21 mouse cellular contexts compared by ENCODE assay signal in the genomic region with DNA sequence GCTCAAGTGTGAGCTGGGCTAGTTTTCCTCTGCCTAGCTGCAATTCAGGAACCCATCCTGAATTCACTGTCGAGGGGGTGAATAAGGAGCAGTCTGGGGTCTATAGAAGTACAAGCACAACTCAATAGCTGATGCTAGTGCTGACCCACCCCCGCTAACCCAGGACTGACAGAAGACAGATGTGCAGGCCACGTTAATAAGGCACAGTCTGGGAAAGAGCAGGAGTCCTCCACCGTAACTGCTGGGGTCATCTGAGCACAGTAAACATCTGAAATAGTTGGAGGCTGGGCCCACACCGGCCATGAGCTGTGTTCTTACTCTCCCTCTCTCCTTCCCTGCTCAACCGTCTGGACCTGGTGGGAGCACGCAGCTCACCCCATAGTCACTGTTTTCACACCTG. TPM values are rescaled to one million over a fixed set of nuclear protein-coding genes. Genes with fewer than 3 reads are reported as not detected.
A peak's percentile ranks its signal among the peaks of the same experiment; 100 is the strongest.
DNase-seq lines count a peak whose midpoint lies in the region; ATAC-seq lines count a peak whose summit lies in the region.
"Had no signal": no experiment of that assay in that cellular context is flagged by ENCODE, and none has a peak within 500 bp of the region (broad histone marks: within the 10 kb centered on the region; RNA-seq: fewer than 3 reads in every experiment).

No protein-coding gene starts in this region.

- peaks cover 68% of the 10 kb centered on the region for H3K4me1 ChIP-seq in hindbrain, embryonic 12.5 days
- peaks cover 78% of the 10 kb centered on the region for H3K4me1 ChIP-seq in hindbrain, embryonic 13.5 days (replicated peaks)
- peaks cover 53% of the 10 kb centered on the region for H3K4me1 ChIP-seq in limb, embryonic 10.5 days

- H3K27me3 ChIP-seq in hindbrain, embryonic 12.5 days, result no peaks in the 10 kb centered on the region
- no peaks in the 10 kb centered on the region for H3K27me3 ChIP-seq in hindbrain, embryonic 13.5 days
- no peaks in the 10 kb centered on the region for H3K27me3 ChIP-seq in limb, embryonic 10.5 days (ENCODE audit: low read depth, poor library complexity, severe bottlenecking)
- H3K27me3 ChIP-seq: liver, embryonic 12.5 days; midbrain, embryonic 12.5 days had no signal

- 0 out of 2 replicates have a peak overlapping the region, but pooled peaks have one; percentile 2 for H3K27ac ChIP-seq in hindbrain, embryonic 12.5 days
- no peak overlapping the region for H3K27ac ChIP-seq in hindbrain, embryonic 13.5 days
- peak overlapping the region; percentile 27; the same call in 1 of the 2 replicates for H3K27ac ChIP-seq in limb, embryonic 10.5 days
- H3K27ac ChIP-seq: heart, embryonic 10.5 days; kidney, postnatal 0 days; liver, embryonic 12.5 days; midbrain, embryonic 12.5 days had no signal

- H3K4me2 ChIP-seq in hindbrain, embryonic 12.5 days (replicated peaks), result no peak overlapping the region
- no peak overlapping the region for H3K4me2 ChIP-seq in hindbrain, embryonic 13.5 days
- H3K4me2 ChIP-seq: liver, embryonic 12.5 days; midbrain, embryonic 12.5 days had no signal

- no peak overlapping the region for H3K4me3 ChIP-seq in hindbrain, embryonic 12.5 days
- H3K4me3 ChIP-seq in hindbrain, embryonic 13.5 days, result no peak overlapping the region
- no peak overlapping the region for H3K4me3 ChIP-seq in limb, embryonic 10.5 days
- H3K4me3 ChIP-seq: heart, embryonic 10.5 days; liver, embryonic 12.5 days; midbrain, embryonic 12.5 days had no signal

- ATAC-seq in hindbrain, embryonic 12.5 days (ENCODE audit: low FRiP score), result no peak
- ATAC-seq in hindbrain, embryonic 13.5 days (ENCODE audit: low FRiP score), result no peak
- no peak for ATAC-seq in erythroblast, adult 5-6 weeks (replicated peaks; ENCODE audit: low FRiP score, poor library complexity, severe bottlenecking)
- ATAC-seq: liver, embryonic 12.5 days had no signal

- no peak overlapping the region for H3K9ac ChIP-seq in hindbrain, embryonic 12.5 days
- H3K9ac ChIP-seq in hindbrain, embryonic 13.5 days, result no peak overlapping the region
- H3K9ac ChIP-seq: liver, embryonic 12.5 days; midbrain, embryonic 12.5 days had no signal

- H3K9me3 ChIP-seq in hindbrain, embryonic 12.5 days (replicated peaks), result no peaks in the 10 kb centered on the region
- H3K9me3 ChIP-seq in hindbrain, embryonic 13.5 days, result no peaks in the 10 kb centered on the region
- no peaks in the 10 kb centered on the region for H3K9me3 ChIP-seq in limb, embryonic 10.5 days (replicated peaks)
- H3K9me3 ChIP-seq: heart, embryonic 10.5 days; liver, embryonic 12.5 days; midbrain, embryonic 12.5 days had no signal

- DNase-seq in embryo, embryonic 10.5 days (ENCODE audit: low spot score), result peak; percentile 61
- DNase-seq in embryo, embryonic 11 days, result peak; percentile 52
- DNase-seq in limb, embryonic 10.5 days (ENCODE audit: low spot score), result no peak
- DNase-seq in adipocyte (ENCODE audit: low spot score), result no peak
- DNase-seq in heart, postnatal 4 days, result no peak
- DNase-seq: adrenal gland, postnatal 14 days; cerebellum, adult 2 months; cerebellum, postnatal 25 days; heart, postnatal 10 days; kidney, adult 11 months; layer of hippocampus, adult 9-11 months; lung, adult 2 months; lung, postnatal 14 days; right cerebral cortex, postnatal 14 days had no signal

- peaks cover 21% of the 10 kb centered on the region for H3K36me3 ChIP-seq in hindbrain, embryonic 12.5 days
- peaks cover 22% of the 10 kb centered on the region for H3K36me3 ChIP-seq in hindbrain, embryonic 13.5 days
- peaks cover 57% of the 10 kb centered on the region for H3K36me3 ChIP-seq in limb, embryonic 10.5 days

- WGBS in hindbrain, embryonic 12.5 days, result 49% methylated on average over 7 of the region's 7 CpGs
- 49% methylated on average over 7 of the region's 7 CpGs for WGBS in hindbrain, embryonic 13.5 days
- WGBS in limb, embryonic 10.5 days, result 24% methylated on average over 7 of the region's 7 CpGs

RNA-seq across cellular contexts. Expression of a gene that starts 59.4 kb away (rescaled TPM):
- 0.53 and 0.56 TPM in 2 replicates for polyA plus RNA-seq in hindbrain, embryonic 12.5 days (2016; fragmentation: Nextera tagmentation; extraction: Ambion mirVana)
- 1.6 and 2.0 TPM in 2 replicates for polyA plus RNA-seq in hindbrain, embryonic 13.5 days (2015; fragmentation: Nextera tagmentation; extraction: Ambion mirVana)
- 0.14 and 0.48 TPM in 2 replicates for polyA plus RNA-seq in limb, embryonic 10.5 days (2016; fragmentation: Nextera tagmentation; extraction: Ambion mirVana)
- total RNA-seq in heart, postnatal 4 days (2021), result 10 to 100 TPM; 57.1 to 58.8 TPM
- total RNA-seq in erythroblast, adult 5-6 weeks (2015; ENCODE audit: low replicate concordance), result 4.6 TPM in 1 of 2 replicates, not detected in the other
- 0.56 and 2.6 TPM in 2 replicates for total RNA-seq in erythroblast, adult 5-6 weeks (2017; ENCODE audit: low replicate concordance)

Comparison
In these comparisons a context has a peak if more than half of its experiments do, and no peak if none do; other contexts are left out.
1. DNase-seq: peak in embryo, embryonic 10.5 days (single experiment) and embryo, embryonic 11 days (single experiment); none in limb, embryonic 10.5 days (single experiment), adipocyte (single experiment) and heart, postnatal 4 days (single experiment).